Mouse (Mus musculus) lung, adult 2 months (tissue): ENCODE results near the gene Vav3. TPM values are rescaled to one million over a fixed set of nuclear protein-coding genes. Genes with fewer than 3 reads are reported as not detected.

ENCODE experiments used
- DNase-seq: peaks from one replicate; pipeline ENCODE4 v3.0.0; 2022
- H3K4me1 ChIP-seq: fragments of 200-500 bp; 2 replicates; pipeline ENCODE4 v1.6.1; 2011; ENCODE audit warnings: low read length; ENCODE audit not compliant: control insufficient read depth, insufficient read depth
- H3K4me3 ChIP-seq: fragments of 200-500 bp; replicated peaks from 2 replicates; pipeline ENCODE3; 2011; ENCODE audit warnings: low read depth, mild to moderate bottlenecking, control low read depth, low read length; ENCODE audit errors: extremely low read depth
- CTCF ChIP-seq: fragments of 200-500 bp; IDR thresholded peaks from 2 replicates; pipeline ENCODE4 v1.5.1; 2011; ENCODE audit warnings: mild to moderate bottlenecking, low read length, control low read depth; ENCODE audit not compliant: insufficient read depth
- POLR2A ChIP-seq: fragments of 200-500 bp; IDR thresholded peaks from 2 replicates; pipeline ENCODE4 v1.6.1; 2011; ENCODE audit warnings: low read depth, mild to moderate bottlenecking, control low read depth, low read length, borderline replicate concordance; ENCODE audit errors: extremely low read depth
- WGBS: fragments of 180-500 bp; shearing (Covaris S2); methylation state at CpG from one replicate; pipeline ENCODE4 v1.1.7; 2018; 5-methylcytosine and 5-hydroxymethylcytosine counted together
- polyA plus RNA-seq: library from polyadenylated mRNA; depleted of rRNA; stranded (reverse); fragments of >200 nt; gene quantifications from 2 replicates; pipeline ENCODE4 v1.2.3, GENCODE M21; 2012

The Vav3 gene
- polyA plus RNA-seq, 1 experiment = 3.9 TPM

DNA sequence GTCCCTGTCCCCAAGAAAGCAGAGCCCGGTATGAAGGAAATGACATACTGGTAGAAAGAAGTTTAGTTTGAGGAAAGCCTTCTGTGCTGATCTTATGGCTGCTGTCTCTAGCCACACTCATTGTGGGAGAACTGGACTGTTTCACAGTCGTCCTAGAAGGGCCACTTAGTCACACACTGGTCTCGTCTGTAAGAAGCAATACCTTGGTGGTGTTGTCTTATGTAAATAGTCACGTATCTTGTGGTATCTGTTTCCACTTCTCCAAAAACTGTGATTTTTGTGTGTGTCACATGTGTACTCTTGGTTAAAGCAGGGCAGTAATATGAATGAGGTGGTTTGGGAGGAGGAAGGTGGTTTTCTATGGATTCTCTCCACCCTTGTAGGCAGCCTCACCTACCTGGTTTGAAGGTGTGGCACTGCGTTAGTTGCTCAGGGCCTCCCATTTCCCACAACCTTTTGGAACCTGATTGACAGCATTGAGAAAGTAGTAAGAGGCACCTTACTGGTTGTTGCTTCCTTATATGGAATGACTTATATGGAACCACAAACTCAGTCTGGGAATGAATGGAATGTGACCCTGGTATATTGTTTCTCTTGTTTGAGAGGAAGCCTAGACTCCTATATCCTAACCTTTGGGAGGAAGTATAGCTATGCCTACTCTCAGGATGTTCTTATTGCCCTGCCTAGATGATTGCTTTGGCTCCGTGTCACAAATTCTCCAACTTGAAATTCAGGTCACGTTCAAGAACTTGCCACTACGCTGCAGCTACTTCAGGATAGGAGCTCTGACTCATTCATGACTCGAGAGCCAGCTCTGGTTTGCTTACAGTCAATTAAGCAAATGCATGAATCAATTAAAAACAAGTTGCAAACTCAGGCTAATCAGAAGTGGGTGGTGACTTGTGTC is 28.2 kb downstream of the Vav3 start:
- 53% methylated on average over 9 of the region's 9 CpGs for WGBS
- no peak for DNase-seq
- H3K4me1 ChIP-seq = no peaks in the 10 kb centered on the region; the same call in 1 of the 2 replicates
- TF ChIP-seq POLR2A (no peak), CTCF (no peak)
- H3K4me3 ChIP-seq = no peak overlapping the region

DNA sequence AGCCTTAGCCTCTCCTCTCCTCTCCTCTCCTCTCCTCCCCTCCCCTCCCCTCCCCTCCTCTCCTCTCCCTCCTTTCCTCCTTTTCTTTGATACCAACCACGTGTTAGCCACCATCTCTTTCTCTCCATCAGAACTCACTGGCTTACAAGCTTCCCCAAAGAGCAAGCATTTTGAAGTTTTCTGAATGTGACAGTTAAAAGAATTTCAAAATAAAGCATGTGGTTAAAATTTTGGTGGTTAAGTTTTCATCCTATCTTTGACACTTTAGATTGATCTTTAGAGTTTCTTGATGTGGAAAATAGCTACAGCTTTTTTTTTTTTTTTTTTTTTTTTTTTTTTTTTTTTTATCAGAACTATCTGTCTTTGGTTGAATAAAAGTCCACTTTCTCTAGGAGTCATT is 31.1 kb downstream of the Vav3 start:
- TF ChIP-seq CTCF = no peak
- WGBS = no CpG with 5 or more reads among the region's 1 CpGs
- no peak for DNase-seq
- Histone ChIP-seq H3K4me3 (no peak overlapping the region), H3K4me1 (no peaks in the 10 kb centered on the region; the same call in 1 of the 2 replicates)

DNA sequence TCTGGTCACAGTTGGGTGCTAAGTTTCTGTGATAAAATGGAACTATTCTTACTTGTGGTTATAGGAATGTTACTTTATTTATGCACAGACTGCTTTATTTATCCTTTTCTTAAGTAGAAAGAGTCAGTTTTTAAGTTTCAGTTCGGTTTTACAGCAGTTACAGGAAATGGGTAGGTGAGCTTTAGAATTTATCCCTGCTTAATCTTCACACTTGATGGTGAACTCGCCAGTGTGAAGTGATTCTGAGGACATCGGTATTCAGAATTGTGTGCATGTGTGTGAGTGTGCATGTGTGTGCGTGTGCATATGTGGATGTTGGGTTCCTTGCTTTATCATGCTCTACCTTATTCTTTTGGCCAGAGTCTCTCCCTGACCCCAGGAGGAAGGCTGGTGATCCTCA is 32.2 kb downstream of the Vav3 start:
- DNase-seq = no peak
- no peak for TF ChIP-seq CTCF
- H3K4me1 ChIP-seq = no peaks in the 10 kb centered on the region; the same call in 1 of the 2 replicates
- WGBS = 72% methylated on average over 4 of the region's 4 CpGs
- no peak overlapping the region for H3K4me3 ChIP-seq

DNA sequence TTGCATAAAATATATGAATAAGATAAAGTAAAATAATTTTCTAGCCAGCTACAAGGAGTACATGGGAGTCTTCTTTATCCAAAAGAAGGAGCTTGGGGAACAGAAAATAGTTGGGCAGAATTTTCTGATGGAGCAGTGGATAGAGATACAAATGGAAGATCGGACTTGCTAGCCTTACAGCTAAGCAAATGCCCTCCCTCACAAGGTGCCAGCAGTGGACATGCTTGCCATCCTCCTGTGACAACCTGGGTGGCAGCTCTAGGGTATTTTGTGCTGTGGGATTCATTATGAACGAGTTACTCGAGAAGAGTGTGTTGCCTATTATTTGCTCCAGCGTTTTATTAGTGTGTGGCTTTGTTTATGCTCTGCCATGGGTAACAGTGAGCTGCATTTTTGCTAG is 37.8 kb downstream of the Vav3 start:
- TF ChIP-seq POLR2A = no peak
- TF ChIP-seq CTCF = no peak
- no peaks in the 10 kb centered on the region for H3K4me1 ChIP-seq
- no peak for DNase-seq
- no peak overlapping the region for H3K4me3 ChIP-seq
- WGBS = 82% methylated on average over 4 of the region's 4 CpGs

DNA sequence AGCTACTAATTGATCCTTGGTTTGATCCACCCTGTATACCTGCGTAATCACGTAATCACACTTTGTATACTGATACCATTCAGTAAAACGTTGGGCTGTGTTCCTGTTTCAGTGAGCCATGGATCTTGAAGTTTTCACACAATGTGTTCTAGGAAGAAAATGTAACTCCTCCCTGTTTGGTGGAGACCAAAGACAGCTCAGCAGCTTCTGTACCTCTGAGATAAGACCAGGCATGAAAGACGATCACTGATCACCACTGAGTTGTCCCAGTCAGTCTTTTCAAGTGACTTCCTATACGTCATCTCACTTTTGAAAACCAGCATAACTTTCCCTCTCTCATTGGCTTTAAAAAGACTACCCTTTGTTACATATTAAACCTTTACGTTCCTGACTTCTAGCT is 38.2 kb downstream of the Vav3 start:
- Histone ChIP-seq H3K4me3 (no peak overlapping the region), H3K4me1 (no peaks in the 10 kb centered on the region)
- no peak for DNase-seq
- TF ChIP-seq CTCF (no peak), POLR2A (no peak)
- WGBS = 70% methylated on average over 6 of the region's 6 CpGs

DNA sequence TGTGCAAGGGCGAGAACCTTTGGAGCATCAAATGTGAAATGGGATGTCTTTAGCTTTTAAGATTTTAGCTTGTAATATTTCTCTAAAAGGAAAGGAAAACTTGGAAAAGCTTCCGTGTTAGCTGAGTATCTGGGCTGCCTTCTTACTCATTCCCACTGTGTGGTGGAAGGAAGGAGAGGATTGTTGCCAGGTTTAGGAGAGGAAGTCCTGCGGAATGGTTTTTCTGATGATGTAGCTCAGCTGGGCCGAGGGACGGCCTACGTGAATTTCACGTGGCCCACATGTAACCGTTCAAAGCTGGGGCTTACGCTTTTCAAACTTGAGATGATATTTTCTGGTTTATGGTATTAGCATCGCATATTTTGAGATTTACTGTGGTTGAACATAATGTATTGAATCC is 48.3 kb downstream of the Vav3 start:
- no peaks in the 10 kb centered on the region; the same call in none of the 2 replicates for H3K4me1 ChIP-seq
- WGBS = 75% methylated on average over 10 of the region's 10 CpGs
- TF ChIP-seq CTCF (no peak), POLR2A (no peak)
- no peak for DNase-seq
- H3K4me3 ChIP-seq = no peak overlapping the region

DNA sequence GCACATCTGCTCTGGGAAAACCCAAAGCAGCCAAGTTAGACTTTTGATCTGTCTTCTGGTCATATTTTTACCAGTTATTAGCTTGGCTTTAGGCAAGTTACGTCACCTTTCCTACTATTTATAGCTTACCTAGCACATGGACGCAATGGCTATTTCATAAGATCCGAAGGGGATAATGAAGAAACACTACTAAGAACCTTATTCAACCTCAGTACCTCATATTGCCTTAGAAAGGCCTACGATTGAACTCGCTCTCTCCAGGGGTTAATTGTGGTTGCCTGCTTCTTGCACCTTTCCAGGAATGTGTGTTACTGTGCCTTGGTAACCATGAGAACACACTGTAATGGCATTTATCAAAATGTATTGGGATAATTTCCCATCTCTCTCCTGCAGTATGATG is 61.1 kb downstream of the Vav3 start:
- TF ChIP-seq CTCF (no peak), POLR2A (no peak)
- H3K4me3 ChIP-seq = no peak overlapping the region
- WGBS = 89% methylated on average over 5 of the region's 5 CpGs
- peaks cover 2% of the 10 kb centered on the region; the same call in 1 of the 2 replicates for H3K4me1 ChIP-seq
- DNase-seq = no peak

DNA sequence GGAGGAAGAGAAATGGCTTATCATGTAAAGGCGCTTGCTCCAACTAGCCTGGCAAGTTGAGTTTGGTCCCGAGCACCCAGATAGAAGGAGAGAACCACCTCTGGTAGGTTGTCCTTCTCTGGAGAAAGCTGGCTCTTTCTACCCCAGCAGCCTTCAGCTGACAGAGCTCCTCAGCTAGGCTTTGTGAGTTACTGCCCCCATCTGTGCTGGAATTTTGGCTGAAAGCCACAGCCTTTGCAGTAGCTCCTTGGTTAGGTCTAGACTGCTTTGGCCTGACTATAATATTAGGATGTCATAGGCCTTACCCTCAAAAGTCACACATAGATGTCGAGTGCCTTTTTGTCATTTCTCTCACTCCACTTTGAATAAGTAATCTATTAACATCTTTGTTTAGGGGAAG is 70.8 kb downstream of the Vav3 start:
- Histone ChIP-seq H3K4me1 (no peaks in the 10 kb centered on the region), H3K4me3 (no peak overlapping the region)
- WGBS = 81% methylated on average over 3 of the region's 3 CpGs
- TF ChIP-seq CTCF (no peak), POLR2A (no peak)
- DNase-seq = no peak

DNA sequence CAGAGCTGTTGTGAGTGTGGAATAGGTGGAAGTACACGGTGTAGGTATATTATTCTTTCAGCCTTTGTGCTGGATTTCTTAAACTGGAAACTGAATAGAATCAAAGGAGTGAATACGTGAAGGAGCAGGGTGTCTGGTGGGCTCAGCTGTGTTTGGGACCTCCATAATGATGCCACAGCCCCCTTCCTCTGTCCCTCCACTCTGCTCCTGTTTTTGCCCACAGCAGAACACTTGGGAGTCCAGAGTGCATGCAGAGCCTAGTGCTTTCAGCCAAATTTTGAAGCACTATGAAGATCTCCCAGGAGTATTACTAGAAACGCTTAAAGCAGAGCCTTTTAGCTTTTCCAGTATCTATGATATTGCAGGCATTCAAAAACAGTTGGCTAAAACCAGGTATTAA is 80.0 kb downstream of the Vav3 start:
- Histone ChIP-seq H3K4me3 (no peak overlapping the region), H3K4me1 (no peaks in the 10 kb centered on the region)
- no peak for TF ChIP-seq CTCF
- TF ChIP-seq POLR2A = no peak
- DNase-seq = no peak
- 75% methylated on average over 3 of the region's 3 CpGs for WGBS

DNA sequence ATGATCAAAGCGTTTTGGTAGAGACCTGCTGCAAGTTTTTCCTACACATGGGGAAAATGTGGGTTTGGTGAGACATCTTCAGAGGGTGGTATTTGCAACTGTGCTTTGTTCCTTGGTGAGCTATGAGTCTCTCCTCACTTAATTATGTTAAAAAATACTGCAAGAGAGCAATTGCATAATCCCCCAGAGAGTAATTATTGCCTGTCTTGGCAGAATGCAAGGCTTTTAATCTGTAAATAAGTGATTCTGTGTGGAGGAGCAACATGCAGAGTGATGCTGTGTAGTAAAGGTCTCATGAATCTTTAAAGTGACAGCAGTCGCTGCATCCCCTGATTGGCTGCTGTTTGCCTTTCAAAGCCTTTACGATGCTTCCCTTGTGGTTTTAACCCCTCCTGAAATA is 80.6 kb downstream of the Vav3 start:
- no peak for DNase-seq
- H3K4me3 ChIP-seq = no peak overlapping the region
- TF ChIP-seq CTCF = no peak
- TF ChIP-seq POLR2A = no peak
- WGBS = 55% methylated on average over 3 of the region's 3 CpGs
- no peaks in the 10 kb centered on the region for H3K4me1 ChIP-seq
